Mouse (Mus musculus): ENCODE data around the gene Tsnax. TPM values are rescaled to one million over a fixed set of nuclear protein-coding genes. Genes with fewer than 3 reads are reported as not detected.

Gene Tsnax
- total and polyA plus RNA-seq, 3 experiments, result 105 to 160 TPM; not detected in 1

GRCm38 (mm10) chr8:125067596-125067960 lies 54.8 kb downstream of the Tsnax start:
- peaks cover 0 to 4% of the 10 kb centered on the region in 2 experiments; a peak in 1 of 4 replicates for H3K36me3 ChIP-seq (ENCODE audit: control insufficient read depth in 1 of 2, insufficient read depth in 2 of 2, low read length in 2 of 2)
- peak overlapping the region; percentile 79 for H3K9ac ChIP-seq (ENCODE audit: control insufficient read depth, low read depth, low read length, poor library complexity, severe bottlenecking)
- no peaks in the 10 kb centered on the region for H3K27me3 ChIP-seq (ENCODE audit: control insufficient read depth in 1 of 2, insufficient read depth in 2 of 2, low read length in 2 of 2)
- H3K4me1 ChIP-seq (ENCODE audit: control insufficient read depth in 1 of 2, insufficient read depth in 2 of 2, low read length in 2 of 2), result peaks cover 0 to 11% of the 10 kb centered on the region in 2 experiments; a peak in 2 of 4 replicates
- H3K79me2 ChIP-seq (ENCODE audit: control insufficient read depth, insufficient read depth, low read length, poor library complexity), result no peaks in the 10 kb centered on the region
- H3K27ac ChIP-seq (ENCODE audit: control insufficient read depth, low read depth, low read length), result peak overlapping the region; percentile 93
- DNase-seq (ENCODE audit: low read depth, low spot score), result peak; percentile 85
- H3K4me3 ChIP-seq (ENCODE audit: control insufficient read depth in 1 of 2, insufficient read depth in 1 of 2, low read depth in 2 of 2, low read length in 2 of 2), result peak overlapping the region; percentile 53 to 59
- H3K9me3 ChIP-seq (replicated peaks; ENCODE audit: insufficient read depth, low read length), result no peaks in the 10 kb centered on the region
- no peak for TF ChIP-seq USF2 (IDR thresholded peaks at IDR 0.05; ENCODE audit: borderline replicate concordance in 1 of 2, insufficient read depth in 1 of 2, low read depth in 1 of 2, low read length in 2 of 2)
- no peak for TF ChIP-seq CHD1 (IDR thresholded peaks at IDR 0.05; ENCODE audit: low read depth, low read length)
- TF ChIP-seq MAX (IDR thresholded peaks at IDR 0.05; ENCODE audit: low read length), result peak; percentile 79
- no peak for TF ChIP-seq MEF2A (IDR thresholded peaks at IDR 0.05; ENCODE audit: extremely low read depth, insufficient replicate concordance, low read depth, low read length, poor library complexity, severe bottlenecking)
- no peak for TF ChIP-seq ZC3H11A (IDR thresholded peaks at IDR 0.05; ENCODE audit: low read depth, low read length)
- TF ChIP-seq BHLHE40 (IDR thresholded peaks at IDR 0.05; ENCODE audit: borderline replicate concordance, low read depth, low read length), result peak; percentile 30; the same call in 1 of the 2 replicates
- no peak for TF ChIP-seq E2F4 (IDR thresholded peaks at IDR 0.05; ENCODE audit: borderline replicate concordance, low read depth, low read length)
- TF ChIP-seq POLR2A (IDR thresholded peaks at IDR 0.05; ENCODE audit: control insufficient read depth in 1 of 2, insufficient read depth in 1 of 2, low read depth in 1 of 2, low read length in 2 of 2, poor library complexity in 1 of 2), result peak in 1 of 2 experiments; percentile 62; a peak in 2 of 4 replicates
- TF ChIP-seq JUND (IDR thresholded peaks at IDR 0.05; ENCODE audit: low read depth, low read length), result no peak
- no peak for TF ChIP-seq ZNF384 (IDR thresholded peaks at IDR 0.05; ENCODE audit: low read depth, low read length)
- no peak for TF ChIP-seq NELFE (IDR thresholded peaks at IDR 0.05; ENCODE audit: low read depth, low read length)
- TF ChIP-seq GATA1 (IDR thresholded peaks at IDR 0.05; ENCODE audit: low read depth, low read length), result peak; percentile 75
- TF ChIP-seq ELF1 (IDR thresholded peaks at IDR 0.05; ENCODE audit: low read depth, low read length), result peak; percentile 46
- TF ChIP-seq USF1 (IDR thresholded peaks at IDR 0.05; ENCODE audit: low read depth, low read length), result peak; percentile 46; the same call in 1 of the 2 replicates
- no peak for TF ChIP-seq SMC3 (IDR thresholded peaks at IDR 0.05; ENCODE audit: low read depth, low read length)
- TF ChIP-seq ZKSCAN1 (IDR thresholded peaks at IDR 0.05; ENCODE audit: low read depth, low read length), result no peak
- no peak for TF ChIP-seq RAD21 (IDR thresholded peaks at IDR 0.05; ENCODE audit: low read depth, low read length)
- TF ChIP-seq EP300 (IDR thresholded peaks at IDR 0.05; ENCODE audit: low read depth in 1 of 2, low read length in 2 of 2), result peak in 1 of 2 experiments; percentile 63; a peak in 2 of 4 replicates
- no peak; the same call in 1 of the 2 replicates for TF ChIP-seq TBP (IDR thresholded peaks at IDR 0.05; ENCODE audit: low read depth, low read length)
- TF ChIP-seq POLR2AphosphoS5 (IDR thresholded peaks at IDR 0.05; ENCODE audit: borderline replicate concordance, low read depth, low read length), result no peak
- no peak for TF ChIP-seq MYB (IDR thresholded peaks at IDR 0.05; ENCODE audit: low read depth, low read length)
- TF ChIP-seq MAZ (IDR thresholded peaks at IDR 0.05; ENCODE audit: low read depth, low read length), result no peak
- TF ChIP-seq POLR2AphosphoS2 (IDR thresholded peaks at IDR 0.05; ENCODE audit: low read length), result no peak
- no peak for TF ChIP-seq ZMIZ1 (IDR thresholded peaks at IDR 0.05; ENCODE audit: low read depth, low read length)
- TF ChIP-seq UBTF (IDR thresholded peaks at IDR 0.05; ENCODE audit: borderline replicate concordance, insufficient read depth, low read depth, low read length), result no peak
- TF ChIP-seq TAL1 (IDR thresholded peaks at IDR 0.05; ENCODE audit: low read length), result no peak
- TF ChIP-seq MYC (IDR thresholded peaks at IDR 0.05; ENCODE audit: low read depth, low read length), result peak; percentile 83
- no peak for TF ChIP-seq GABPA (IDR thresholded peaks at IDR 0.05; ENCODE audit: low read depth, low read length)
- TF ChIP-seq CHD2 (IDR thresholded peaks at IDR 0.05; ENCODE audit: low read length), result no peak
- peak; percentile 75 for TF ChIP-seq MXI1 (IDR thresholded peaks at IDR 0.05; ENCODE audit: low read depth, low read length)
- TF ChIP-seq TCF12 (IDR thresholded peaks at IDR 0.05; ENCODE audit: low read depth, low read length), result peak; percentile 34; the same call in 1 of the 2 replicates
- no peak; the same call in 1 of the 2 replicates for TF ChIP-seq SIN3A (IDR thresholded peaks at IDR 0.05; ENCODE audit: low read length)
- TF ChIP-seq MAFK (IDR thresholded peaks at IDR 0.05; ENCODE audit: borderline replicate concordance, low read depth, low read length), result no peak
- TF ChIP-seq CTCF (IDR thresholded peaks at IDR 0.05 in 2 of 3, conservative IDR thresholded peaks at IDR 0.05 in 1 of 3; ENCODE audit: control insufficient read depth in 1 of 3, insufficient read depth in 1 of 3, low read depth in 2 of 3, low read length in 3 of 3, poor library complexity in 1 of 3, severe bottlenecking in 1 of 3), result no peak
- no peak for TF ChIP-seq KAT2A (conservative IDR thresholded peaks at IDR 0.05; ENCODE audit: low read depth, low read length)
- 0 out of 2 replicates have a peak, but pooled peaks have one; percentile 22 for TF ChIP-seq HCFC1 (IDR thresholded peaks at IDR 0.05; ENCODE audit: low read depth, low read length)
- no peak for TF ChIP-seq NRF1 (IDR thresholded peaks at IDR 0.05; ENCODE audit: insufficient read depth, low read depth, low read length, poor library complexity, severe bottlenecking)
- TF ChIP-seq RCOR1 (IDR thresholded peaks at IDR 0.05; ENCODE audit: low read depth, low read length), result no peak
